Mouse (Mus musculus) Muller cell, postnatal 12 days (primary cell): ENCODE results near the gene Serpina10.
"Not testable (repeated sequence)": the region's sequence is repeated elsewhere in the genome, so short reads cannot be mapped to it uniquely, and the experiment has no call there.

ENCODE experiments used
- DNase-seq: peaks from one replicate; pipeline ENCODE4 v3.0.0-alpha.2; 2015; ENCODE audit errors: inconsistent ontology term

The Serpina10 gene

GRCm38 (mm10) chr12:103615734-103616133 lies 15.5 kb downstream of the Serpina10 start:
- no peak for DNase-seq

DNA sequence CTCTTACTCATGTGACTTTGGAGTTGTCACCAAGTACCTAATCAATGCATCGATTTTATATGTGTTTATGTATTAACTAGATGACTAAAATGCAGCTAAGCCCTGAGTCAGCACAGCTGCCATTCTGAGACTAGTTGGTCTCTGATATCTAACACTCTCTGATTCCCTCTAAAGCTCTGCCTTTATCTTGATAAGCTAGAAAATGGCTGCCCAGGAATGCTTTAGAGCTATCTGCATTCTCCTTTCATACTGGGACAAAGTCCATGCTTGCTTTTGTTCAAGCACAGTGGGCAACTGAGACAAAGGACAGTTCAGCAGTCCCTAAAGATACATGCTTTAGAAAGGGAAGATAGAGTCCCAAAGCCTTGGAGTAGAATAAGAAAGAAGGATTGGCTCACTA lies 16.1 kb downstream of the Serpina10 start:
- DNase-seq, result no peak

DNA sequence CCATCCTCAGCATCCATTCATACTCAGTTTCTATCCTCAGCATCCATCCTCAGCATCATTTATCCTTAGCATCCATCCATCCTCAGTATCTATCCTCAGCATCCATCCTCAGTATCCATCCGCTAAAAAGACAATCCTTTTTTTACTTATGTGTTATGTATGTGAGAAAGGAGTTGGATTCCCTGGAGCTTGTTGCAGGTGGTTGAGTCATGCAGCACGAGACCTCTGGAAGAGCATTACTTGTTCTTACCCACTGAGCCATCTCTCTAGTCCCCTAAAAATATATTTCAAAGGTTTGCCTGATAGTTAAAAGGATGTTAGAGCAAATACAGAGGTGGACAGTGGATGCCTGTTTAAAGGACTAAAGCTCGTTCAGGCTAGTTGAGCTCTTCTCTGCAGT lies 29.4 kb downstream of the Serpina10 start:
- DNase-seq, result no peak

DNA sequence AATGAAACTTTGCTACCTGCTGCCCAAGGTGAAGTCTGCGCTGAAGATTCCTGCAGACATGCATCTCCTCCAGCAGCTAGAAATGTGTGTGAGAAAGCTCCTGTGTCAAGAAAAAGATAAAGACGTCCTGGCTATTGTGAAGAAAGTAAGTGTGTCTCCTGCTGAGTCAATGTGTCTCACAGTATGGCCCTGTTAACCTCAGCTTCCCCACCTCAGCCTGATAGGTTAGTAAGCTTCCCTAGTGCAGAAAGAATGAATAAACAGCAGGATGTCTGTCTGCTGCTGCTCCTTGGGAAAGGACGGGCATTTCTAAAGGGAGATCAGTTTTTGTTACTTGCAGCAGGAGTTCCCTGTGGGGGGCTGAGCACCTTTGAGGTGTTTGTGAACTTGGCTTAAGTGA lies 30.9 kb downstream of the Serpina10 start:
- DNase-seq, result no peak

DNA sequence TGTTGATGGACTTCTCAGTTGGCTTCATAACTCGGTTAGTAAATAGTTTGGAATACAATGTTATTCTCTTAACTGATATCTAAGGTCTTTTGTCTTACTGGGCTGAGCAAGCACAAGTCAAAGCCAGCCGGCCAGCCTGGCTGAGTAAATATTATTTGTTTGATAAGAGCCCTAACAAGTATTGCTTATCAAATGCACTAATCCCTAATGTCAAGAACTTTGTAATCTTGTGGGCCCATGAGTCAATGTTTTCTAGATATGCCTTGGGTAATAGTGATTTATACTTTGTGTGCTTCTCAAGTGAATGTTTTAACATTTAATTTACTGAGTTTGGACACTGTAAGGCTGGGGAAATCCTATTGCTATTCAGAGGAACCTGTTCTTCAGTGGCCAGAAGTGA lies 32.8 kb downstream of the Serpina10 start:
- no peak for DNase-seq

GRCm38 (mm10) chr12:103583771-103584170 lies 47.5 kb downstream of the Serpina10 start:
- no peak for DNase-seq

DNA sequence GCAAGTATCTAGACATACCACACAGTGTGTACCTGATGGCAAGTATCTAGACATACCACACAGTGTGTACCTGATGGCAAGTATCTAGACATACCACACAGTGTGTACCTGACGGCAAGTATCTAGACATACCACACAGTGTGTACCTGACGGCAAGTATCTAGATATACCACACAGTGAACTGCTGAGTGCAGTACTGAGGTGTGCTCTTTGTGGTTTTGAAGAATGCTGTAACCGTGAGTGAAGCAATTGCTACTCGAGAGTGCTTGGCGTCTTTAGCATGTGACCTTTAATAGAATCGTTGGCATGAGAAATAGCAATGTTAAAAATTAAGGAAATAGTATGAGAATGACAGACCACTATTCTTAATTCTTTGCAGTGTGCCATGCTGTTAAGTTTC lies 53.1 kb downstream of the Serpina10 start:
- not testable (repeated sequence) for DNase-seq

DNA sequence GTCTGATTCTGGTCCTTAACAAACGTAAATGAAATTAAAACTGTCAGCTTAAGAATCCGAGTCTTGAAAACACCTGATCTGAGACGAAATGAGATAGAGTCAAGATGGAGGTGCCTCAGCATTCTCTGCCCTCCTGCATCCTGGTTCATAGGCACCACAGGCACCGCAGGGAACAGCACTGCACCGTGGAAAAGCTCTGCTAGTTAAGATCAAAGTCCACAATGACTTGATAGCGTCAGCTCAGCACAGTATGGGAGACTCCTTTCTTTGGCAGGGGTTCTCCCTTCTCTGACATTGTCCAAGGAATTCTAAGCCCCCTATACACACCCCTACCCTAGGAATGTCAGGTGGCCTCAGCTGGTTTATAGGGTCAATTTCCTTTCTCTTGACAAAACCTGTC lies 61.6 kb downstream of the Serpina10 start:
- no peak for DNase-seq

DNA sequence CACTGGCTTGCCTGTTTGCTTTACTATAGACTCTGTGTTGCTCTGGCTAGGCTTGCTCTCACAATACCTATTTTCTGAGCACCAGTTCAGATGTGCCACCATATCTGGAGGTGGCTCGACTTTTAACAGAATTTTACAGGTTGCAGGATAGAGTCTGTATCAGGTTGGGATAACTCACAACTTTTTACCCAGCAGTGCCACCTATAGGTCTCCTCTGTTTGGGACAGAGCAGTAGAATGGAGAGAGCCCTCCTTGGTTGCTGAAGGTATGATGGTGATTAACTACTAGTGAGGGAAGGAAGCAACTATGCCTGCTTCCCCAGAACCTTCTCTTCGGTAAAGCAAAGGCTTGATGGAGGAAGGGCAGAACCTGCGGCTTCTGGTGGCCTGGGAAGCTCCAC lies 64.1 kb downstream of the Serpina10 start:
- DNase-seq, result no peak

- DNase-seq, result peak; percentile 54
Measured at GRCm38 (mm10) chr12:103565151-103565550, 66.1 kb downstream of the Serpina10 start.
